Comparison of ENCODE assay signal across 8 mouse cellular contexts in the genomic region with DNA sequence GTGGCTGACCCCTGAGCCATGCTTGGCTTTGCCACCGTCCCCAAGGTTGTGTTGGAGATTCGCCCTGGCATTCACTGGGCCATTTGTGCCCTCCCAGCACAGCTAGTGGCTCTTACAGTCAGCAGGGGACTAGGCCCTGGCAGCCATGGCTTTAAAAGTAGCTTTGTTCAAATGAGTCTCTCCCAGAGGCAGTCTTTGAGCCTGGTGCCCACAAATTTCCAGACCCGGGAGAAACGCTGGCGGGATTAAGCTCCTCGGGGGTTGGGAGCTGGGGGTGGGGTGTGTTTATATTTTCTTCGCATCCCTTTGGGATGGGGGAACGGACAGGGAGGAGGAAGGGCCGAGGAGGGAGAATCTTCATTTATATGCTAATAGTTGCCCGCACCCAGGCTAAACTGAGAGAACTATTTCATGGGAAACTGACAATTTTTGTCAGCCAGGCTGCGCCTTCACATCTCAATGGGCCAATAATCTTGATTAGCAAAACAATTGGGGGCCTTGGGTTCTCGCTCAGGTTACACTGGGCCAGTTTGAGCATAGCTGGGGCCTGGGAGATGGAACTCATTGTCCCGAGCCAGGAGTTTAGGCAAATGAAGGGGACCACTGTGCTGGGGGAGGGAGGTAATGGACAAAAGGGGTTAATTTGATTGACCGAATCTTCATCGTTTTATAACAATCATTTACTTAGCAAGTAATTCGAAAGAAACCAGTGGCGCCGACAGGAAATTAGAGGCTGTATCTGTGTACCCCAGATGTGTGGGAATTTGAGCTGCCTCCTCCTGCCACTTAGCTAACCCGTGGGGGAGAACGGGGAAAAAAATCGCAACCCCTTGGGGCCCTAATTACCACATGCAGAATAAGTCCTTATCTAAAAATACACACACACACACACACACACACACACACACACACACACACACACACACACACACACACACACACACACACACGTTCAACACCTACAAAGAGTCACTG.
DNase-seq lines count a peak whose midpoint lies in the region; ATAC-seq and TF ChIP-seq lines count a peak whose summit lies in the region.

No protein-coding gene starts in this region.

- peak overlapping the region; percentile 62 for H3K4me3 ChIP-seq in gastrocnemius, adult 2 months
- H3K4me3 ChIP-seq in ES-Bruce4 (ENCODE audit: low read depth, low read length) = peak overlapping the region; percentile 56
- H3K4me3 ChIP-seq in embryonic facial prominence, embryonic 11.5 days (ENCODE audit: low read depth, low read length) = peak overlapping the region; percentile 26
- peak overlapping the region; percentile 39 for H3K4me3 ChIP-seq in limb, embryonic 12.5 days (replicated peaks)
- peak overlapping the region; percentile 56 for H3K4me3 ChIP-seq in small intestine, adult 2 months (ENCODE audit: low read depth, low read length)
- no peak overlapping the region for H3K4me3 ChIP-seq in thymus, adult 2 months (ENCODE audit: control insufficient read depth, insufficient read depth, low read length)

- peaks cover 9% of the 10 kb centered on the region for H3K4me1 ChIP-seq in ES-Bruce4 (ENCODE audit: control insufficient read depth, insufficient read depth, low read length)
- no peaks in the 10 kb centered on the region for H3K4me1 ChIP-seq in embryonic facial prominence, embryonic 11.5 days (ENCODE audit: control insufficient read depth, insufficient read depth, low read length)
- peaks cover 13% of the 10 kb centered on the region for H3K4me1 ChIP-seq in limb, embryonic 12.5 days (replicated peaks)
- 0 out of 2 replicates have a peak, but pooled peaks cover 2% of the 10 kb centered on the region for H3K4me1 ChIP-seq in small intestine, adult 2 months (ENCODE audit: control insufficient read depth, insufficient read depth, insufficient read length, low read length)
- no peaks in the 10 kb centered on the region for H3K4me1 ChIP-seq in thymus, adult 2 months (replicated peaks; ENCODE audit: control insufficient read depth, insufficient read depth, low read length)

- H3K9ac ChIP-seq in ES-Bruce4 (ENCODE audit: low read depth, poor library complexity, severe bottlenecking) = peak overlapping the region; percentile 8
- H3K9ac ChIP-seq in embryonic facial prominence, embryonic 11.5 days (replicated peaks; ENCODE audit: low read length) = peak overlapping the region; percentile 47; the same call in 1 of the 2 replicates
- H3K9ac ChIP-seq in limb, embryonic 12.5 days (replicated peaks) = peak overlapping the region; percentile 35; the same call in 1 of the 2 replicates

- intact Hi-C loops in gastrocnemius, adult 2 months (cut with DNase I) = no loop called here
- intact Hi-C loops in gastrocnemius, postnatal 14 days (cut with DNase I; ENCODE audit: low total_unique reads) = no loop called here

- ATAC-seq in embryonic facial prominence, embryonic 11.5 days (replicated peaks; ENCODE audit: insufficient number of reproducible peaks, low FRiP score, low TSS enrichment, low read depth) = no peak; the same call in 1 of the 2 replicates
- ATAC-seq in limb, embryonic 12.5 days (ENCODE audit: insufficient number of reproducible peaks, insufficient read depth, low FRiP score, low TSS enrichment, low read depth) = no peak

- TF ChIP-seq EP300 in ES-Bruce4 (IDR thresholded peaks at IDR 0.05; ENCODE audit: insufficient read depth, low read depth, low read length) = peak; percentile 89

- H3K36me3 ChIP-seq in ES-Bruce4 (ENCODE audit: control insufficient read depth, insufficient read depth, low read length, poor library complexity, severe bottlenecking) = no peaks in the 10 kb centered on the region
- H3K36me3 ChIP-seq in embryonic facial prominence, embryonic 11.5 days (replicated peaks; ENCODE audit: control insufficient read depth, insufficient read depth, low read depth, low read length) = no peaks in the 10 kb centered on the region
- H3K36me3 ChIP-seq in limb, embryonic 12.5 days = no peaks in the 10 kb centered on the region
- H3K36me3 ChIP-seq in small intestine, adult 2 months (ENCODE audit: control insufficient read depth, insufficient read depth, low read length) = no peaks in the 10 kb centered on the region
- no peaks in the 10 kb centered on the region for H3K36me3 ChIP-seq in thymus, adult 2 months (ENCODE audit: control insufficient read depth, insufficient read depth, low read length)

- H3K4me2 ChIP-seq in embryonic facial prominence, embryonic 11.5 days (ENCODE audit: low read depth, low read length) = peak overlapping the region; percentile 59
- peak overlapping the region; percentile 65 for H3K4me2 ChIP-seq in limb, embryonic 12.5 days

- H3K9me3 ChIP-seq in ES-Bruce4 (replicated peaks; ENCODE audit: control insufficient read depth, insufficient read depth, low read length, poor library complexity, severe bottlenecking) = peaks cover 5% of the 10 kb centered on the region; the same call in 1 of the 2 replicates
- no peaks in the 10 kb centered on the region for H3K9me3 ChIP-seq in embryonic facial prominence, embryonic 11.5 days (replicated peaks; ENCODE audit: control insufficient read depth, low read length)
- H3K9me3 ChIP-seq in limb, embryonic 12.5 days = peaks cover 3% of the 10 kb centered on the region; the same call in 1 of the 2 replicates

- no peak for TF ChIP-seq POLR2A in ES-Bruce4 (IDR thresholded peaks at IDR 0.05; ENCODE audit: insufficient read depth, low read length)
- no peak for TF ChIP-seq POLR2A in small intestine, adult 2 months (IDR thresholded peaks at IDR 0.05; ENCODE audit: low read depth, low read length)
- TF ChIP-seq POLR2A in thymus, adult 2 months (IDR thresholded peaks at IDR 0.05; ENCODE audit: control insufficient read depth, extremely low read depth, insufficient read depth, low read length, poor library complexity) = no peak

- no peak for DNase-seq in gastrocnemius, adult 2 months
- DNase-seq in gastrocnemius, postnatal 14 days = no peak
- DNase-seq in embryonic facial prominence, embryonic 11.5 days (ENCODE audit: low spot score) = peak; percentile 56
- no peak for DNase-seq in gastrocnemius, adult 8-10 months (ENCODE audit: low spot score in 2 of 2)
- DNase-seq in thymus, adult 2 months = no peak

- 5% methylated on average over 22 of the region's 22 CpGs for WGBS in embryonic facial prominence, embryonic 11.5 days
- 6% methylated on average over 22 of the region's 22 CpGs for WGBS in limb, embryonic 12.5 days
- 64% methylated on average over 22 of the region's 22 CpGs for WGBS in small intestine, adult 2 months
- 37% methylated on average over 22 of the region's 22 CpGs for WGBS in thymus, adult 2 months

- H3K27ac ChIP-seq in gastrocnemius, adult 2 months = no peak overlapping the region
- H3K27ac ChIP-seq in ES-Bruce4 (ENCODE audit: insufficient read depth, low read length) = peak overlapping the region; percentile 59
- H3K27ac ChIP-seq in embryonic facial prominence, embryonic 11.5 days (replicated peaks; ENCODE audit: low read depth, low read length) = no peak overlapping the region
- H3K27ac ChIP-seq in limb, embryonic 12.5 days = 0 out of 2 replicates have a peak overlapping the region, but pooled peaks have one; percentile 18
- no peak overlapping the region for H3K27ac ChIP-seq in small intestine, adult 2 months (ENCODE audit: insufficient read depth, low read depth, low read length)
- H3K27ac ChIP-seq in thymus, adult 2 months (ENCODE audit: control insufficient read depth, insufficient read depth, low read length) = no peak overlapping the region

- H3K27me3 ChIP-seq in ES-Bruce4 (ENCODE audit: control insufficient read depth, insufficient read depth, low read length, poor library complexity, severe bottlenecking) = peaks cover 16% of the 10 kb centered on the region
- peaks cover 3% of the 10 kb centered on the region; the same call in 1 of the 2 replicates for H3K27me3 ChIP-seq in embryonic facial prominence, embryonic 11.5 days (ENCODE audit: control insufficient read depth, insufficient read depth, low read length)
- H3K27me3 ChIP-seq in limb, embryonic 12.5 days = peaks cover 28% of the 10 kb centered on the region; the same call in 1 of the 2 replicates
- no peaks in the 10 kb centered on the region for H3K27me3 ChIP-seq in small intestine, adult 2 months (ENCODE audit: control insufficient read depth, insufficient read depth, low read length)
- H3K27me3 ChIP-seq in thymus, adult 2 months (ENCODE audit: control insufficient read depth, insufficient read depth, low read length) = no peaks in the 10 kb centered on the region

- no peak for TF ChIP-seq CTCF in gastrocnemius, adult 2 months (IDR thresholded peaks at IDR 0.05)
- TF ChIP-seq CTCF in ES-Bruce4 (IDR thresholded peaks at IDR 0.05; ENCODE audit: low read depth, low read length) = no peak
- TF ChIP-seq CTCF in small intestine, adult 2 months (IDR thresholded peaks at IDR 0.05; ENCODE audit: extremely low read depth, insufficient read length, insufficient replicate concordance, low read depth, low read length) = no peak
- no peak for TF ChIP-seq CTCF in thymus, adult 2 months (IDR thresholded peaks at IDR 0.05; ENCODE audit: borderline replicate concordance, control insufficient read depth, extremely low read depth, insufficient read depth, low read length, poor library complexity)

Comparison
In these comparisons a context has a peak if more than half of its experiments do, and no peak if none do; other contexts are left out.
1. H3K27ac ChIP-seq: peak in ES-Bruce4 (single experiment) and limb, embryonic 12.5 days (single experiment); none in gastrocnemius, adult 2 months (single experiment), embryonic facial prominence, embryonic 11.5 days (single experiment), small intestine, adult 2 months (single experiment) and thymus, adult 2 months (single experiment).
2. Peak in every context shown above with its lines, with median percentiles within 50 percentile points of each other: H3K9ac ChIP-seq.